Mouse (Mus musculus) kidney, embryonic 14.5 days (tissue): ENCODE results near the gene 1190005I06Rik. TPM values are rescaled to one million over a fixed set of nuclear protein-coding genes. Genes with fewer than 3 reads are reported as not detected.

ENCODE experiments used
- ATAC-seq: fragments of 200-750 bp; cut with Nextera tagmentation; 2 replicates; pipeline ENCODE4 v1.8.0; 2017; ENCODE audit warnings: moderate number of reproducible peaks, mild to moderate bottlenecking, moderate TSS enrichment, moderate library complexity; ENCODE audit not compliant: low FRiP score, low TSS enrichment
- H3K27ac ChIP-seq: fragments of 300-500 bp; sonication (generic); 2 replicates; pipeline ENCODE4 v1.5.1; 2014; ENCODE audit warnings: low read depth, mild to moderate bottlenecking, low read length, moderate library complexity, mixed read lengths
- H3K27me3 ChIP-seq: fragments of 300-500 bp; sonication (generic); 2 replicates; pipeline ENCODE4 v1.6.1; 2014; ENCODE audit warnings: mild to moderate bottlenecking, low read length; ENCODE audit not compliant: control insufficient read depth, insufficient read depth
- H3K36me3 ChIP-seq: fragments of 300-500 bp; sonication (generic); 2 replicates; pipeline ENCODE4 v1.6.1; 2014; ENCODE audit warnings: low read length, mixed read lengths; ENCODE audit not compliant: control insufficient read depth, insufficient read depth
- H3K4me1 ChIP-seq: fragments of 300-500 bp; sonication (generic); 2 replicates; pipeline ENCODE4 v1.6.1; 2014; ENCODE audit warnings: low read length, mixed read lengths; ENCODE audit not compliant: control insufficient read depth, insufficient read depth
- H3K4me2 ChIP-seq: fragments of 300-500 bp; sonication (generic); replicated peaks from 2 replicates; pipeline ENCODE4 v1.6.1; 2014; ENCODE audit warnings: low read depth, mild to moderate bottlenecking, low read length
- H3K4me3 ChIP-seq: fragments of 300-500 bp; sonication (generic); 2 replicates; pipeline ENCODE4 v1.5.1; 2014; ENCODE audit warnings: mild to moderate bottlenecking, low read length
- H3K9ac ChIP-seq: fragments of 300-500 bp; sonication (generic); 2 replicates; pipeline ENCODE4 v1.6.1; 2014; ENCODE audit warnings: low read depth, mild to moderate bottlenecking, low read length, moderate library complexity
- H3K9me3 ChIP-seq: fragments of 300-500 bp; sonication (generic); 2 replicates; pipeline ENCODE4 v1.6.1; 2016; ENCODE audit warnings: low read length; ENCODE audit not compliant: control insufficient read depth
- WGBS: fragments of 180-500 bp; shearing (Covaris S2); extraction: QIAGEN DNeasy Blood & Tissue Kit; methylation state at CpG from one replicate; pipeline ENCODE4 v1.1.7; 2014; 5-methylcytosine and 5-hydroxymethylcytosine counted together
- polyA plus RNA-seq: library from polyadenylated mRNA; unstranded; fragments of >200 nt; fragmentation: Nextera tagmentation; extraction: Ambion mirVana; gene quantifications from 2 replicates; pipeline ENCODE4 v1.2.1, GENCODE M21; 2014

1190005I06Rik gene
- polyA plus RNA-seq, 1 experiment from 2014 or later: 2.0 TPM

GRCm38 (mm10) chr8:120594571-120594970 lies 52.9 kb downstream of the 1190005I06Rik start:
- H3K4me2 ChIP-seq: no peak overlapping the region

GRCm38 (mm10) chr8:120591587-120592292 lies 55.7 kb downstream of the 1190005I06Rik start:
- no peak for ATAC-seq

More at GRCm38 (mm10) chr8:120594571-120594970, 52.9 kb downstream of the 1190005I06Rik start:
- no peak overlapping the region for H3K9ac ChIP-seq
- no peak overlapping the region for H3K4me3 ChIP-seq
- H3K27me3 ChIP-seq: no peaks in the 10 kb centered on the region; the same call in 1 of the 2 replicates
- peaks cover 6% of the 10 kb centered on the region for H3K4me1 ChIP-seq
- 89% methylated on average over 5 of the region's 5 CpGs for WGBS
- H3K36me3 ChIP-seq: no peaks in the 10 kb centered on the region
- no peaks in the 10 kb centered on the region for H3K9me3 ChIP-seq
- no peak for ATAC-seq
- H3K27ac ChIP-seq: no peak overlapping the region

GRCm38 (mm10) chr8:120589921-120590320 lies 57.5 kb downstream of the 1190005I06Rik start:
- H3K36me3 ChIP-seq: peaks cover 10% of the 10 kb centered on the region; the same call in 1 of the 2 replicates
- no peaks in the 10 kb centered on the region for H3K9me3 ChIP-seq
- peak overlapping the region; percentile 56 for H3K9ac ChIP-seq
- H3K4me1 ChIP-seq: peaks cover 3% of the 10 kb centered on the region; the same call in 1 of the 2 replicates
- ATAC-seq: no peak
- peak overlapping the region; percentile 51 for H3K4me3 ChIP-seq
- no peaks in the 10 kb centered on the region for H3K27me3 ChIP-seq
- H3K27ac ChIP-seq: no peak overlapping the region; the same call in 1 of the 2 replicates
- peak overlapping the region; percentile 61 for H3K4me2 ChIP-seq
- 63% methylated on average over 2 of the region's 2 CpGs for WGBS

More at GRCm38 (mm10) chr8:120591587-120592292, 55.7 kb downstream of the 1190005I06Rik start:
- H3K27ac ChIP-seq: no peak overlapping the region
- H3K9ac ChIP-seq: no peak overlapping the region
- no peaks in the 10 kb centered on the region; the same call in 1 of the 2 replicates for H3K4me1 ChIP-seq
- no peaks in the 10 kb centered on the region for H3K27me3 ChIP-seq
- 79% methylated on average over 10 of the region's 10 CpGs for WGBS
- H3K4me3 ChIP-seq: no peak overlapping the region
- no peaks in the 10 kb centered on the region; the same call in 1 of the 2 replicates for H3K36me3 ChIP-seq
- H3K4me2 ChIP-seq: no peak overlapping the region
- no peaks in the 10 kb centered on the region for H3K9me3 ChIP-seq

GRCm38 (mm10) chr8:120588908-120589771 lies 58.3 kb downstream of the 1190005I06Rik start, which contains the start of gene Gins2:
Gene Gins2, minus strand, starts transcription at chr8:120589304.
- H3K27me3 ChIP-seq: no peaks in the 10 kb centered on the region
- peaks cover 14% of the 10 kb centered on the region; the same call in 1 of the 2 replicates for H3K36me3 ChIP-seq
- H3K4me2 ChIP-seq: peak within 1 kb of the TSS; percentile 92
- H3K27ac ChIP-seq: peak within 1 kb of the TSS; percentile 73
- H3K9me3 ChIP-seq: no peaks in the 10 kb centered on the region
- peak within 1 kb of the TSS; percentile 77 for H3K4me3 ChIP-seq
- peaks cover 5% of the 10 kb centered on the region; the same call in 1 of the 2 replicates for H3K4me1 ChIP-seq
- H3K9ac ChIP-seq: peak within 1 kb of the TSS; percentile 85
- WGBS: under 1% methylated on average over 67 of the region's 67 CpGs
- peak; percentile 98 for ATAC-seq

GRCm38 (mm10) chr8:120585521-120585920 lies 61.9 kb downstream of the 1190005I06Rik start:
- peaks cover 42% of the 10 kb centered on the region for H3K36me3 ChIP-seq

GRCm38 (mm10) chr8:120581811-120582210 lies 65.6 kb downstream of the 1190005I06Rik start:
- Histone ChIP-seq H3K4me3 (no peak overlapping the region), H3K36me3 (peaks cover 78% of the 10 kb centered on the region), H3K27ac (no peak overlapping the region), H3K4me1 (0 out of 2 replicates have a peak, but pooled peaks cover 9% of the 10 kb centered on the region), H3K9ac (no peak overlapping the region), H3K4me2 (no peak overlapping the region), H3K9me3 (no peaks in the 10 kb centered on the region), H3K27me3 (no peaks in the 10 kb centered on the region)
- WGBS: 85% methylated on average over 8 of the region's 8 CpGs
- ATAC-seq: no peak

More at GRCm38 (mm10) chr8:120585521-120585920, 61.9 kb downstream of the 1190005I06Rik start:
- H3K9ac ChIP-seq: no peak overlapping the region
- ATAC-seq: no peak
- H3K27me3 ChIP-seq: no peaks in the 10 kb centered on the region
- H3K27ac ChIP-seq: no peak overlapping the region
- no peak overlapping the region for H3K4me3 ChIP-seq
- no peaks in the 10 kb centered on the region for H3K9me3 ChIP-seq
- H3K4me2 ChIP-seq: no peak overlapping the region
- 92% methylated on average over 10 of the region's 10 CpGs for WGBS
- peaks cover 5% of the 10 kb centered on the region; the same call in 1 of the 2 replicates for H3K4me1 ChIP-seq

GRCm38 (mm10) chr8:120581329-120581728 lies 66.1 kb downstream of the 1190005I06Rik start:
- Histone ChIP-seq H3K27ac (no peak overlapping the region), H3K9ac (no peak overlapping the region), H3K9me3 (no peaks in the 10 kb centered on the region), H3K4me2 (no peak overlapping the region), H3K4me3 (no peak overlapping the region), H3K4me1 (0 out of 2 replicates have a peak, but pooled peaks cover 13% of the 10 kb centered on the region), H3K27me3 (no peaks in the 10 kb centered on the region), H3K36me3 (peaks cover 82% of the 10 kb centered on the region)
- no peak for ATAC-seq
- WGBS: 89% methylated on average over 12 of the region's 12 CpGs

GRCm38 (mm10) chr8:120580336-120581000 lies 67.0 kb downstream of the 1190005I06Rik start:
- Histone ChIP-seq H3K9me3 (no peaks in the 10 kb centered on the region), H3K27ac (no peak overlapping the region), H3K9ac (no peak overlapping the region), H3K4me1 (peaks cover 20% of the 10 kb centered on the region; the same call in 1 of the 2 replicates), H3K36me3 (peaks cover 85% of the 10 kb centered on the region), H3K4me3 (no peak overlapping the region), H3K4me2 (no peak overlapping the region), H3K27me3 (no peaks in the 10 kb centered on the region)
- no peak for ATAC-seq
- WGBS: 83% methylated on average over 8 of the region's 8 CpGs
